Mouse (Mus musculus) brown adipose tissue, adult 24 weeks (tissue): ENCODE data around the gene Ldlrad3. TPM values are rescaled to one million over a fixed set of nuclear protein-coding genes. Genes with fewer than 3 reads are reported as not detected.

Experiments
- H3K27ac ChIP-seq: fragments of 200-500 bp; replicated peaks from 2 replicates; pipeline ENCODE4 v1.5.1; 2012; ENCODE audit warnings: low read depth, mild to moderate bottlenecking, low read length
- H3K4me1 ChIP-seq: fragments of 200-500 bp; 2 replicates; pipeline ENCODE4 v1.6.1; 2012; ENCODE audit warnings: low read length, mixed read lengths; ENCODE audit not compliant: control insufficient read depth, insufficient read depth, insufficient read length
- H3K4me3 ChIP-seq: fragments of 200-500 bp; 2 replicates; pipeline ENCODE4 v1.5.1; 2012; ENCODE audit warnings: low read depth, mild to moderate bottlenecking, low read length, moderate library complexity; ENCODE audit not compliant: insufficient read depth
- polyA plus RNA-seq: library from polyadenylated mRNA; stranded (reverse); fragments of >200 nt; gene quantifications from 2 replicates; pipeline ENCODE4 v1.2.4, GENCODE M21; 2012; ENCODE audit not compliant: missing spikeins, insufficient read depth, insufficient read length

Gene Ldlrad3
- polyA plus RNA-seq, 1 experiment, result 7.8 TPM

DNA sequence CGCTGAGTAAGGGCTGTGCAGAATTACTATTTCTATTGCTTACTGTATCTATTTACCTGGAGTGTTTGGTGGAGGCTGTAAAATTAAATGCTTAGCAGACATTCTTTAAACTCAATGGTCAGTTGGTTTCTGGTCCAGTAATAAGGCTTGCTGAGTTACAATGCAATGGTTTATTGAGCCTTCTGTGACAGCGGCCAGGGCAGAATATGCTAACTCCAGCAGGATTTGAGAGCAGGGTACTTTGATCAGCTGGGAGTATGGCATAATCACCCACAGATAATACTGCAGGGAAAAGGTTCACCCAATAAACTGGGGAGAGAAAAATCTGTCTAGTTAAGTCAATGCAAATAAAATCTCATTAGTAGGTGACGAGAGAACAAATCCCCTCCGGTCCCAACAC, 220.2 kb downstream of the Ldlrad3 start:
- Histone ChIP-seq H3K4me1 (no peaks in the 10 kb centered on the region), H3K4me3 (no peak overlapping the region), H3K27ac (no peak overlapping the region)

DNA sequence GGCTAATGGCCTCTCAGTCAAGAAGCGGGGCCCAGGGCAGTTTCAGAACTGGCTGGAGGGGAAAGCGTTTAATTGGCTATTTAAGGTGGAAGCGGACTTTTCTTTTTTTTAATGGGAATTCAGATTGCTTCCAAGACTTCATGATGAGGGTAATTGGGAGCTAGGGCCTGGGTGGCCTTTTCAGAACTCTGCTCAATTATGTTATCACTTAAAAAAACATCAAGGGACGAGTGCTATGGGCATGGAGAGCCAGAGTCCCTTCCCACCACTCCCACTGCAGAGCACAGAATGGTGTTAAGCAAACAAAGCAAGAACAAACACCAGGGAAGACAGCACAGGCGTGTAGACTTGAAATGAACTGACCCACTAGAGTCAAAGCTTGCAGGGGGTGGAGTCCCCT, 220.7 kb downstream of the Ldlrad3 start:
- no peak overlapping the region for H3K27ac ChIP-seq

DNA sequence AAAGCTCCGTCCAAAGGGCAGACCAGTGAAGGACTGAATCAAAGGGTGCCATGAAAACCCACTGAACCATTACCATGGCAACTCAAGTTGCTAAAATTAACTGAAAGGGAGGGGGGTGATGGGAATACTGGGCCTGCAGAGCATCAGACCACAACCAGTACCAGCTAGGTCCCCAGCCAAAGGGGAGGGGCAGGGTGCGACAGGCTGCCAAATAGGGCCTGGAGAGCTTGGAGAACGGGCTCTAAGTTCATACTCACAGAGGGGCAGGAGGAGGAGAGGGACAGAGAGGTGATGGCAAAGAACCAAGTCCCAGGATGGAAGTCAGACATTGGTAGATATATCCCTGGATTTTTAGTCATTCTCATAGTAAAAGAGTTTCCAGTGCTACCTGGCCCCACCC, 222.8 kb downstream of the Ldlrad3 start:
- Histone ChIP-seq H3K4me3 (no peak overlapping the region), H3K27ac (no peak overlapping the region), H3K4me1 (no peaks in the 10 kb centered on the region)

More for the DNA sequence above, 220.7 kb downstream of the Ldlrad3 start:
- Histone ChIP-seq H3K4me3 (no peak overlapping the region), H3K4me1 (no peaks in the 10 kb centered on the region)

DNA sequence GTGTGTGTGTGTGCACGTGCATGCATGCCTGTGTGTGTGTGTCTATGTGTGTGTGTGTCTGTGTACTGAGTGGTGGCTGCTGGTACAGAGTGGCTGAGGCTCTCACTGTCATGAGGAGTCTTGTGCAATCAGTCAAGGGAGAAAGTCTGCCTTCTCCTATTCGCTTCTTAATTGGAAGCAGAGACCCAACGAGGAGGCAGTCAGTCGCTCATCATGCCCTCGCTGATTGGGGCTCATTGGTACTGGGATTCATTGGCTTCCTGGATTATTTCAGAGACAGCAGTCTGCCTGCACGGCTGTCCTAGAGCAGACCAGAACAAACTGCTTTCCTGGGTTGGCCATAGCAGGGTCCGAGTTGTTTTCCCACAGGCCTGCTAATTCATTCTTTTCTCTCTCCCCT, 223.8 kb downstream of the Ldlrad3 start:
- H3K4me3 ChIP-seq, result no peak overlapping the region
- no peak overlapping the region for H3K27ac ChIP-seq
- H3K4me1 ChIP-seq, result no peaks in the 10 kb centered on the region

DNA sequence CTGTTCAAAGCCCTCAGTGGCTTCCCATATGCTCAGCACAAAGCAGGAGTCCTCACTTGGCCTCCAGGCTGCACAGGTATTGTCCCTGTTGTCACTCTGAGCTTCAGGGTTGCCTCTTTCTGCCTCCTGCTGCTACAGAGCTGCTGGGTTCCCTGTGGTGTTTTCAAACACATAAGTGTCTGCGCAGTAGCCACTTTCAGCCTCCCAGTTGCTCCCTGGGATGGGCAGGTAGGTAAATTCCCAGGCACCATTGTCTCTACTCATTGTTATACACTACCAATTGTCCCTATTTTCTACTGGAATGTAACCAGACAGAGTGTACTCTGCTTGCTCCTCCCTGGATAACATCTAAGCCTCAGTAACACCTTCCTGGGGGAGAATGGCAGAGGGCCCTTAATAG, 224.8 kb downstream of the Ldlrad3 start:
- Histone ChIP-seq H3K4me3 (no peak overlapping the region), H3K27ac (no peak overlapping the region), H3K4me1 (0 out of 2 replicates have a peak, but pooled peaks cover 1% of the 10 kb centered on the region)

DNA sequence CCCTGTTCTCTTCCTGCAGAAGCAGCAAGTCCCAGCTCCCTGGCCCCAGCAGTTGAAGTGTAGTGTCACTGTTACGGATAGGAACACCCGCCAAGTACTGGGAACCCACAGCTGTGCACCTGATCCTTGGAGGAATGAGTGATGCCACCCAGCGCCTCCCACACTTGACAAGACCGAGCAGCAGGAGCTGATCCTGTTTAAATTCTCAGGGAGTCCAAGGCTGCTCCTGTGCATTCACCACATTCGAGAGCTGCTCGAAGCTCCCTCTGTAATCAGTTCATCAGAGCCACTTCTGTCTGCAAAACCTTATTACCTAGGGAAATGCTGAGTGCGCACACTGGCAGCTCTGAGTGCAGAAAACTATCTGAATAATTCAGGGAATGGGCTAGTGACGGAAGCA, 225.5 kb downstream of the Ldlrad3 start:
- Histone ChIP-seq H3K4me1 (0 out of 2 replicates have a peak, but pooled peaks cover 2% of the 10 kb centered on the region), H3K27ac (no peak overlapping the region), H3K4me3 (no peak overlapping the region)

DNA sequence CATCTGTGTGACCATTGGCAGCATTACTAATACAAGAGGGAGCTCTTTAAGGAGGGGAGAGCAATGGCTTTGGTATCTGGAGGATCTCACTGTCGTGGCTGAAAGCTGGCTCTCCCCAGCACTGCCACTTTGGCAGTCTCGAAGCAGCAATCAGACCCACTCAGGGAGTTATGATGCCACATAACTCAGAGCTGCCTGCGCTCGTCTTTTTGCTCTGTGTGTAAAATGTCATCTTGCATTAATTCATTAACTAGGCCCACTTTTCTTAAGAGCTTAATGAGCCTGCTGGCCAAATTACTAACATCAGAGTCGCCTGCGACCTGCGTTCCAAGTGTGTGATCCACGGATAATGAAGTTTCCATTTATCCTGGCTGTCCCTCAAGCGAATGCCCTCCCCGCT, 230.1 kb downstream of the Ldlrad3 start:
- Histone ChIP-seq H3K4me1 (0 out of 2 replicates have a peak, but pooled peaks cover 2% of the 10 kb centered on the region), H3K4me3 (no peak overlapping the region), H3K27ac (no peak overlapping the region)

DNA sequence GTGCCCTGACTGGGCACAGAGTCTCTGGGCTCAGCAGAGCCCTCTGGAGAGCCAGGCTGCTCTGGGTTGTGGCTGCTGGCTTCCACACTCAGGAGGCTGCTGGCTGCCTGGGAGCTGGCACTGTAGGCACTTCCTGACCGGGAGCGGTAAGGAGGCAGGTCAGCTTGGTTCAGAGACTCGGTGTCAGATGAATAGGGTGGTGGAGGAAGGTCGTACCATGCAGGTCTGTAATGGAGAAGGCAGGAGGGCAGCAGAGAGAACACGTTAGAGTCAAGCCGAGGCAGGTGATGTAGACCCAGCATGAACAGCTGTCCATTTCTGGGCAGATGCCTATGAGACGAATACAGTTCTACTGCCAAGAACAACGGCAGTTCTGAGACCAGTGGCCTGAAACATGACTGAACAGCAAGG, 233.2 kb downstream of the Ldlrad3 start:
- Histone ChIP-seq H3K27ac (no peak overlapping the region), H3K4me1 (0 out of 2 replicates have a peak, but pooled peaks cover 2% of the 10 kb centered on the region), H3K4me3 (no peak overlapping the region)

DNA sequence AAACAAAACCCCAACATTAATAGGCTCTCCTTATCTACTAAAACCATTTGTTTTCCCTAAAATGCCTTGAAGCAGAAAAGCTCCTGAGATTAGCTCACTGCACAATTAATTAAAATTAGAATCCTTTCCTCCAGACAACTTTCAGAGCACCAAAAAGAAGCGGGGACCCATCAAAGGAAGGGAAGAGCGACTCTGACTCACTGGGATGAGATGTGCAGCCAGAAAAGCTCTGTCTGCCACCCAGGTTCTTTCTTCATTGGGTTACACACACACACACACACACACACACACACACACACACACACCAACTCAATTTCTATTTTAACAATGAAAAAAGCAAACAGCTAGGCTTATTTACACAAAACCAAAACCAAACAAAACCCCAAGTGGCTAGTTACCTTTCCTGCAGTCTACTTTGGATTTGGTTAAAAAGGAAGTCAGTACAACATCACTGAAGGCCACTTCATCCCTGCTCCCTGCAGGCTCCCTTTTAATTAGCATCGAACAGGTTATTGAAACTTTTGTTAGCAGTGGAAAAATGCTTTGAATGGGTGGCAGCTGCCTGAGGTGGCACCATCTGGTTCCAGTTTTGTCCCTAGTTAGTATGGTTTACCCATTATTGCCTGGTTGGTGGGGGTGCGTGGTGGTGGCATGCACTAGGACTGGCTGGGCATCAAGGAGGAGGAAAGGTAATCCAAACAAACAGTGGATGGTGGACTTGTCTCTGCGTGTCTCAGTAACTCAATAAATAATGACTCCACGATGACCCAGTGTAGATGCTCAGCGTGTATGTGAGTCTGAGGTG, 235.3 kb downstream of the Ldlrad3 start:
- no peaks in the 10 kb centered on the region for H3K4me1 ChIP-seq
- no peak overlapping the region for H3K4me3 ChIP-seq
- no peak overlapping the region for H3K27ac ChIP-seq

DNA sequence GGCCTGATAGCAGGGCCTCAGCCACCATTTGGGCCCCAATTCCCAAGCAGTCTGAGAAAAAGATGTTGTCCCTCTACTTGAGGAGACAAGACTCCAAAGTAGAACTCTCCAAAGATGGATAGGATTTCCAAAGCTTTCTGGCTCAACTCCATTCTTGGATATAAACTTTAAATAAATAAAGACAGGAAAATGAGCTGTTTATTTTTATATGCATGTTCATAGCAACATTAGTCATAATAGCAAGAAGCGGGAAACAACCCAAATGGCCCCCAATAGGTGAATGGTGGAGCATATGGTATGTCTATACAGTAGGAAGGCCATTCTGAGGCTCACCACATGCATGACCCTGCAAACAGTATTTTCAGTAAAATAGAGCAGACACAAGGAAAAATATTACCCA, 251.2 kb downstream of the Ldlrad3 start:
- Histone ChIP-seq H3K4me3 (no peak overlapping the region), H3K4me1 (no peaks in the 10 kb centered on the region), H3K27ac (no peak overlapping the region)

DNA sequence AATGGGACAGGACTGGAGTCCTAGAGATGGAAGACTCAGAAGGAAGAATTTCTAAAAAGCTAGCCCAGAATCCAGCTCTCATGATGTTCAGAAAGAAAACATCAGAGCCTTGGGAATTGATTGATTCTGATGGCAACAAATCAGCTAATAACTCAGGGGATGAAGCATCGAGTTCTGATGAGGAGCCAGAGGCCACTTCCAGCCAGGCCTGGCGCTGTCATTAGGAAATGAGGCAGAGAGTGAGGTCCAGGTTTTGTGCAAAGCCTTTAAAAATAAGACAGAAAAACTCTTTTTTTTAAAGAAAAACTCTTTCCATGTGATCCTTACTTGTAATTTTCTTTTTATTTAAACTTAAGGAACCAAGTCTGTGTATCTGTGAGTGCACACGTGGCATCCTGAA, 252.9 kb downstream of the Ldlrad3 start:
- no peak overlapping the region for H3K27ac ChIP-seq
- no peak overlapping the region for H3K4me3 ChIP-seq
- no peaks in the 10 kb centered on the region for H3K4me1 ChIP-seq

DNA sequence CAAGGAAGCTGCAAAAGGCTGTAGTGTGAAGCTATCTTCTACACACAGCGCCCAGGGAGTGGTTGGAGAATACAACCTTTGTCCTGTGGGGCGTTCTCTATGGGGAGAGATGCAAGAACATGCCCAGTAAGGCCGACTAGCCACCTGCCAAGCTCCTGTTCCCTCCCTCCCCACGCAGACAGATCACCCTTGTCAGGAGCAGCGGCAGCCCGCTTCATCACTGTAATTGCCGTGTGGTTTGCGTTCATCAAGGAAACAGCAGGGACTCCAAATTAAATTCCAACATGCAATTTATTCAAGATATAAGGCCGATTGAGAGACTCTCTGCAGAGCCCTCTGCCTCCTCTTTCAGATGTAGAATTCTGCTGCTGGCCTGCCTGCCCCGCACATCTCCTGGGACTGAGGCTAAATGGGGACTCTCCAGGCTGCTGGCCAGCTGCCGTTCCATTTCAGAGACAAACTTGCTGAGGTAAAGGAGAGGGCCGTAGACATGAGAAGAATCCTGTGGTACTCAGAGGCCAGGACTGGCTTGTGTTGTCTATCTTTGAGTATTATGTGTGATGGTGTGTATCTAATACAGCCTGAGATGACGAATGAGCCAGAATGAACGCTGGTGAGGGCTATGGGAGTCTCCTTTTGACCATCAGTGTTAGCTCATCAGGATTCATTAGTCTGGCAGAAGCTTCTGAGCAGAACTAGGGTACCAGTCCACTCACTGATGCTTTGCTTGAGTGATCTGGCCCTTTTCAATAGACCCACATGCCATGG, 253.8 kb downstream of the Ldlrad3 start:
- Histone ChIP-seq H3K4me1 (no peaks in the 10 kb centered on the region), H3K4me3 (no peak overlapping the region), H3K27ac (no peak overlapping the region)

DNA sequence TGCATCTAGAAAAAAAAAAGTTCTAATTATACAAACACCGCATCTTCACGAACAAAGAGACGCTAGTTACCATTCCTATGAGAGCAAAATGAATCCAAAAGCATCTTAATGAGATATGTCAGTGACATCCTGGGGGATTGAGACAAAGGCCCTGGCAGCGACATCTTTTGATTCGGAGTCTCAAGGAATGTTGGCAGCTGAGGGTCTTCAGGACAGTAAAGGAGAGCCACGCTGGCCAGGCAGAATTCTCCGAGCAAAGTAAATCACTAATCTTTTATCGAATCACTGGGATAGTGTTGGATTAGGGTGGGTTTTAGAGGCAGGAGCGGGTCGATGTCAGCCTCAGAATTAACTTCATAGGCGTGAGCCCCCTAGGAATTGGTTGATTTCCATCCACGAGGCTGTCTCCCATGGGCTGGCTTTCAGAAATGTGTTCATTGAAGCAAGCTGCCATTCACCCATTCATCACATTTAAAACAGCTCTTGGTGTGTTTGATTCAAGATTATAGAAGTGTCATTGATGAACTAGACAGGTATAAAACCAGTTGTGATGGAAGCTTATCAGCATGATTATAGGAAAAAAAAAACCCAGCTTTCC, 260.5 kb downstream of the Ldlrad3 start:
- H3K4me3 ChIP-seq, result no peak overlapping the region
- H3K4me1 ChIP-seq, result no peaks in the 10 kb centered on the region

DNA sequence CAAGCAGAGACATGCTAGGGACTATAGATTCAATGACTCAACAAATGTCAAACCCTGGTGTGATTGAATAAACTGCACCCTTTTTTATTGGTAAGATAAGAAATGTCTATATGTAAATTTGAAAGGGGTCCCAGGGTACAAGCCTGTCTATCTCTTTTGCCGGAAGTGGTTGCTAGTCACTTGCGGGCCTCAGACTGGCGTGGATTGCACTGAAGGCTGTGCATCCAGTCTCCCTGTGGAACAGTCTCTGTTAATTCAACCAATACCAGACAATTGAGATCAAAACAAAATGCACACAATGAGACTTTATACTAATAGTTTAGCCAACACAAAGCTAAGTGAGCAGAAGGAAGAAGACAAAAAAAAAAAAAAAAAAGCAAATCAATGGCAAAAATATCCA, 261.0 kb downstream of the Ldlrad3 start:
- H3K4me1 ChIP-seq, result no peaks in the 10 kb centered on the region
- H3K4me3 ChIP-seq, result no peak overlapping the region
- no peak overlapping the region for H3K27ac ChIP-seq

More for the DNA sequence above, 260.5 kb downstream of the Ldlrad3 start:
- H3K27ac ChIP-seq, result no peak overlapping the region

DNA sequence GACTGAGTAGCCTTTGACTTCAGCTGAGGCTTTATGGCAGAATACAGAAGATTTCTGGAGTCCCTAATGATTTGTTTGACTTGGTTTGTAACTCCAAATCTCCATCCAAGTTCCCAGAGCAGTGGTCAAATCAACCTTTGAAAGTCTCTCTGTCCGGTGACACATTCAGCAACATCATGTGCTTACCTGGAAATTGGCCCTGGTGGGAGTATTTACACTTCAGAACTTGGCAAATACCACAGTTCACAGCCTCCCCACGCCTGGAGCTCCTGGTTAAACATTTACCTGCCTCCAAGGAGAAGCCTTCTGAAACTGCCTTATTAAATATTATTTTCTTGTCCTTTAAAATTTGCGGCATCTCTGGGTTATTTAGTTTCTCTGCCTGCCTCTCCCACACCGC, 263.0 kb downstream of the Ldlrad3 start:
- Histone ChIP-seq H3K4me1 (no peaks in the 10 kb centered on the region), H3K27ac (no peak overlapping the region), H3K4me3 (no peak overlapping the region)
